Mouse (Mus musculus): ENCODE results near the gene Adrb1. TPM values are rescaled to one million over a fixed set of nuclear protein-coding genes. Genes with fewer than 3 reads are reported as not detected.

Gene Adrb1
- total RNA-seq (2015) (0.09 and 0.11 TPM in 2 replicates), total RNA-seq (2017) (0.07 and 0.16 TPM in 2 replicates)

DNA sequence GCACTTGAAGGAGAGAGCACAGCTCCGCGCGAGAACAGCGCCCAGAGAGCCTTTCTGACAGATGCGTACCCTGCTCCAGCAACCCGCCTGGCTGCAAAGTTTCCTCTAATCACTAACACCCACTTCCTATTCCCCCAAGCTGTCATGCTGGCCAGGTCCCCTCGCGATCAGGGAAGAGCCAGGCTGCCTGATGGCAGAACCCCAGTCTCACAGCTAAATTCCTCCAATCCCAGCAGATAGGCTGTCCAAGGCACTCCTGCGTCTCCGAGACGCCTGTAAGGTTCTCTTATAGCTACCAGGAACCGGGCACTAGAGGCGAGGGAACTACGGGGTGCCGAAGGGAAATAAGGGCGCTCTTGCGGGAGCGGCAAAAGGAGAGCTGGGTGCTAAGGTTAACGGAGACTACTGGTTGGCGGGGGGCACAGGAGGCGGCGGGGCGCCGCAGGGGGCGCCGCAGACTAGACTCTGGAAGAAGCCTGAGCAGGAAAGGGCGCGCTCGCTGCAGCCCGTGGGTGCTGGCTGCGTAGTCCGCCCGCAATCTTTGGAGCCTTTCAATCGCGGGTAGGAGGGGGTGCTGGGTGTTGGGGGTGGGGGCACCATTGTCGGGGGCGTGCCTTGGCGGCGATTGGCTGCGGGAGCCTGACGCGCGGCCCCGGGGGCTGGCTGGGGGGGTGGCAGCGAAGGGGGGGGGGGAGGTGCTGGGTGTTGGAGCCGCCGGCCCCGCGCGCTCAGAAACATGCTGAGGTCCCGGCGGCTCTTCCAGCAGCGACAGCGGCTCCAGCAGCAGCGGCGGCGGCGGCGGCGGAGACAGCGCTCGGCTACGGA lies at the start of gene Adrb1:
Adrb1 (plus strand) TSS at position 813 of the 825 bp plus-strand sequence.
- ATAC-seq (ENCODE audit: poor library complexity, severe bottlenecking), result peak; percentile 24; the same call in 1 of the 2 replicates

DNA sequence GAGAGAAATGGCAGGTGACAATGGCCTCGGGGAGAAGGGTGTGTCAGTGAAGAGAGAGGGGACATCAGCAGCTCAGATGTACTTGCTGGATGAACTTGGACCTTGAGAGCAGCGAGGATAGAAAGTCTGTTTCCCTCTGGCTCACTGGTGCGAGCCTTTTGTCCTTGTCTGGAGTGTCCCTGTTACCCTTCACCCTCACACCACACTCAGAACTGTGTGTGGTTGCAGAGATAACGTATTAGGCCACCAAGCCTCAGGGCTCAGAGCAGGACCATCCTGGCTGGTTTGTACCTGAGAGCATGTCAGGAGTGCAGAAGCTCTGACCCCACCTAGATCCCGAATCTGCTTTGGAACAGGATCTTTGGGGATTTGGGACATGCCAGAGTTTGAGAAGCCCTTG lies 46.3 kb upstream of the Adrb1 start:
- ATAC-seq (ENCODE audit: poor library complexity, severe bottlenecking), result no peak

DNA sequence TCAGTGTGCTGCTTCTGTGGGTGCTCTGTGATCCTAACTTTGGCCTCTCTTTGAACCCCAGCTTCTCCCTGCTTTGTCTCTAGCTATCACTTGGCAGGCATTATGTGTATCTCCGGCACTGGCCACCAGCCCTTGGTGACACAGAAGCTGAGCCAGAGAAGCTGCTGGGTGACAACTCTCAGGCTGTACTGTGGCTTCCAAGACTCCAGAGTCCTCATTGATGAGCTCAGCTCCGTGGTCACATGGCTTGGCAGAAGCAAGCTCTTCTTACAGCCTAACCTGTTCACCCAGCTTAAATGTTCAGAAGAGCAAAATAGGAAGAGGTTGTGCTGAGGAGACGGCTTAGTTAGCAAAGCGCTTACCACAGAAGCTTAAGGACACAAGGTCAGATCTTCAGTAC lies 45.5 kb upstream of the Adrb1 start:
- no peak for ATAC-seq (ENCODE audit: poor library complexity, severe bottlenecking)

GRCm38 (mm10) chr19:56677611-56678010 lies 44.4 kb upstream of the Adrb1 start:
- ATAC-seq (ENCODE audit: poor library complexity, severe bottlenecking), result no peak

- no peak for ATAC-seq (ENCODE audit: poor library complexity, severe bottlenecking)
Observed at GRCm38 (mm10) chr19:56678516-56678915, 43.5 kb upstream of the Adrb1 start.

- ATAC-seq (ENCODE audit: poor library complexity, severe bottlenecking), result no peak
Observed at GRCm38 (mm10) chr19:56679213-56679965, 42.6 kb upstream of the Adrb1 start.

- no peak for ATAC-seq (ENCODE audit: poor library complexity, severe bottlenecking)
Observed at GRCm38 (mm10) chr19:56679992-56680391, 42.0 kb upstream of the Adrb1 start.

DNA sequence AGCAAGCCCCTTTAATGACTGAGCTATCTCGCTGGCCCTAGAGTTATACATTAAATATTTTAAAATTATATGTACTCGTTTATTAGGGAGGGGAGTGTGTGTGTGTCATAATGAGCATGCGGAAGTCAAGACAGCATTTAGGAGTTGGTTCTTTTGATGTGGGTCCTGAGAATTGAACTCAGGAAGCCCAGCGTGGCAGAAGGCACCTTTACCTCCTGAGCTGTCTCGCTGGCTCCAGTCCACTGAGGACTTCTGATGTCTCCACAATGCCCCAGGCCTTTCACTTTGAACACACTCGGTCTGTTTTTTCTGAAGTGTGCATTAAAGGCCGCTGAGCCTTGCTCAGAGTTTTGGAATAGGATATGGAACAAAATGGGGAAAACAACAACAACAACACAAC lies 39.7 kb upstream of the Adrb1 start:
- no peak for ATAC-seq (ENCODE audit: poor library complexity, severe bottlenecking)

GRCm38 (mm10) chr19:56682843-56683242 lies 39.2 kb upstream of the Adrb1 start:
- no peak for ATAC-seq (ENCODE audit: poor library complexity, severe bottlenecking)

DNA sequence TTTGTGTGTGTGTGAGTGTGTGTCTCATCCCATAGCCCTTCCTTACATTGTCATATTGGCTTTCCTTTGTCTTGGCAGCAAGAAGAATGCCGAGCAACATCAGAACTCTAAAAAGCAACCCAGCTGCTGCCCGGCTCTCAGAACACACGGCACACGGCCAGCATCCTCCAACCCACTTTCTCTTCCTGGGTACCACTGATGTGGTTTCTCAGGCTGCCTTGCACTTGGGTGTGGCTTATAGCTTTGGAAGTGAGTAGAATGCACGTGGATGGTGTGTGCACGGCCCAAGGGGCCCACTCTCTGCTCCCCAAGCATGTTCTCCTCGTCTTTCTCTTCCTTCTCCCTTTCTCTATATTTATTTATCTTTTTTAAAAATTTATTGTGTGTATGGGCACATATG lies 36.5 kb upstream of the Adrb1 start:
- no peak for ATAC-seq (ENCODE audit: poor library complexity, severe bottlenecking)

GRCm38 (mm10) chr19:56686218-56686617 lies 35.8 kb upstream of the Adrb1 start:
- no peak for ATAC-seq (ENCODE audit: poor library complexity, severe bottlenecking)

- ATAC-seq (ENCODE audit: poor library complexity, severe bottlenecking), result no peak
Observed at GRCm38 (mm10) chr19:56687026-56687635, 34.9 kb upstream of the Adrb1 start.

GRCm38 (mm10) chr19:56687676-56688075 lies 34.3 kb upstream of the Adrb1 start:
- ATAC-seq (ENCODE audit: poor library complexity, severe bottlenecking), result no peak

- ATAC-seq (ENCODE audit: poor library complexity, severe bottlenecking), result no peak
Observed at GRCm38 (mm10) chr19:56688661-56689335, 33.2 kb upstream of the Adrb1 start.

GRCm38 (mm10) chr19:56689493-56689892 lies 32.5 kb upstream of the Adrb1 start:
- no peak for ATAC-seq (ENCODE audit: poor library complexity, severe bottlenecking)

GRCm38 (mm10) chr19:56691103-56691502 lies 30.9 kb upstream of the Adrb1 start:
- no peak for ATAC-seq (ENCODE audit: poor library complexity, severe bottlenecking)

DNA sequence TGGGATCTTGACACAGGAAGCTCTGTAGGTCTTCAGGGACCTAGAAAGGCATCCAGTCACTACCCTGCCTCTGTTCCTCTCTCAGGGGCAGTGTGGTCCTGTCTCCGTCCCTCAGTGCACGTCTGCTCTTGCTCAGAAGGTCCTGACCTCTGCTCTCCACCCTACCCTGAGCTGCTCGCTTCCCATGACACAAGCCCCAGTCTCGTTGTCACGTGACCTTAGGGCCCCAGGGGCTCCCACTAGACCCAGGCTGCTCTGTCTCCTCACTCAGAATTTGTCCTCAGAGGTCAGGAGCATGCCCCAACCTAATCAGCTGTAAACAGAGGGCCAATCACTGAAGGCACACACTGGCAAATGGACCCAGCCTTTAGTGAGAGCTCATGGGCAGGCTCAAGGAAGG lies 29.5 kb upstream of the Adrb1 start:
- ATAC-seq (ENCODE audit: poor library complexity, severe bottlenecking), result no peak

- ATAC-seq (ENCODE audit: poor library complexity, severe bottlenecking), result no peak
Observed at GRCm38 (mm10) chr19:56697370-56698144, 24.4 kb upstream of the Adrb1 start.

GRCm38 (mm10) chr19:56700848-56701247 lies 21.2 kb upstream of the Adrb1 start:
- ATAC-seq (ENCODE audit: poor library complexity, severe bottlenecking), result no peak

GRCm38 (mm10) chr19:56701404-56702033 lies 20.5 kb upstream of the Adrb1 start:
- ATAC-seq (ENCODE audit: poor library complexity, severe bottlenecking), result no peak

Measured in megakaryocyte, adult 5-6 weeks (primary cell).